ENCODE assay signal across 15 mouse cellular contexts in the genomic region with DNA sequence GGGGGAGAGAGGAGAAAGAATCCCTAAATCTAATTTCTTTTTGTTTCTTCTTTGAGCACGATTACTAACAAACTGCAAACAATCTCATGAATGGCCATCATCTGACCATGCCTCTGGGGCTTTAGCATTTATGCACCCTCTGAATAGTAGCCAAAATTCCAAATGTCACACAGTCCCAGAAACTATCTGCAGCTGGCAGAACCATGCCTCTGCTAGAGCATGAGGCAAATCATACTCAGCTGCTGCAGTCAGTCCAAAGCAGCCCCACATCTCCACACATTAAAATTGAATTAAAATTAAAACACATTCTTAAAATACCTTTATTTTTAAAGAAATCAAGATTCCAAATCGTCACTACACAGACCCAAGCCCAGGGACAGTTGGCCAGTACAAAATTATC.
"Had no signal": no experiment of that assay in that cellular context is flagged by ENCODE, and none has a peak within 500 bp of the region (broad histone marks: within the 10 kb centered on the region; RNA-seq: fewer than 3 reads in every experiment).

No protein-coding gene starts in this region.

- H3K27ac ChIP-seq: lung, embryonic 15.5 days; midbrain, embryonic 10.5 days; midbrain, embryonic 12.5 days; neural tube, embryonic 12.5 days; stomach, embryonic 15.5 days; stomach, postnatal 0 days had no signal

- H3K4me2 ChIP-seq: lung, embryonic 15.5 days; midbrain, embryonic 12.5 days; neural tube, embryonic 12.5 days; stomach, embryonic 15.5 days had no signal

- DNase-seq: liver, postnatal 0 days; lung, adult 2 months; lung, postnatal 10 days; lung, postnatal 4 days; midbrain, embryonic 14.5 days; right cerebral cortex, postnatal 14 days; thymus, adult 2 months; thymus, postnatal 25 days had no signal

- ATAC-seq: liver, postnatal 0 days; midbrain, embryonic 16.5 days had no signal

- H3K4me3 ChIP-seq: lung, embryonic 15.5 days; midbrain, embryonic 10.5 days; midbrain, embryonic 12.5 days; neural tube, embryonic 12.5 days; stomach, embryonic 15.5 days had no signal

- H3K4me1 ChIP-seq: midbrain, embryonic 10.5 days; midbrain, embryonic 12.5 days; neural tube, embryonic 12.5 days; stomach, embryonic 15.5 days had no signal

- H3K27me3 ChIP-seq: lung, embryonic 15.5 days; midbrain, embryonic 12.5 days; neural tube, embryonic 12.5 days; stomach, embryonic 15.5 days had no signal

- H3K9ac ChIP-seq: liver, postnatal 0 days; lung, embryonic 15.5 days; midbrain, embryonic 12.5 days; neural tube, embryonic 12.5 days; stomach, embryonic 15.5 days had no signal

- H3K9me3 ChIP-seq: lung, embryonic 15.5 days; midbrain, embryonic 10.5 days; midbrain, embryonic 12.5 days; neural tube, embryonic 12.5 days; stomach, embryonic 15.5 days had no signal
